Comparison of ENCODE assay signal across 9 mouse cellular contexts in genomic region chr9:50700921-50701691, GRCm38 (mm10). TPM values are rescaled to one million over a fixed set of nuclear protein-coding genes. Genes with fewer than 3 reads are reported as not detected.
A peak's percentile ranks its signal among the peaks of the same experiment; 100 is the strongest.
DNase-seq lines count a peak whose midpoint lies in the region; TF ChIP-seq lines count a peak whose summit lies in the region.
"Had no signal": no experiment of that assay in that cellular context is flagged by ENCODE, and none has a peak within 500 bp of the region (broad histone marks: within the 10 kb centered on the region; RNA-seq: fewer than 3 reads in every experiment).

No protein-coding gene starts in this region.

- peaks cover 13% of the 10 kb centered on the region for H3K4me1 ChIP-seq in small intestine, adult 2 months (ENCODE audit: control insufficient read depth, insufficient read depth, insufficient read length, low read length)
- peaks cover 38% of the 10 kb centered on the region for H3K4me1 ChIP-seq in hindbrain, embryonic 10.5 days (replicated peaks)

- peak; percentile 45 for DNase-seq in adrenal gland, postnatal 14 days
- DNase-seq in adrenal gland, postnatal 4 days (ENCODE audit: low spot score in 2 of 2) = no peak
- peak; percentile 22 to 24 for DNase-seq in urinary bladder, adult 18-20 months (ENCODE audit: low spot score in 2 of 2)
- no peak for DNase-seq in urinary bladder, postnatal 10 days (ENCODE audit: low spot score)
- peak; percentile 73 for DNase-seq in large intestine, adult 2 months (ENCODE audit: low read depth, low spot score)
- DNase-seq in thymus, postnatal 10 days (ENCODE audit: low spot score in 2 of 2) = no peak
- DNase-seq in hindbrain, embryonic 10.5 days (ENCODE audit: low spot score) = no peak

- peaks cover 22% of the 10 kb centered on the region for H3K27me3 ChIP-seq in small intestine, adult 2 months (ENCODE audit: control insufficient read depth, insufficient read depth, low read length)
- H3K27me3 ChIP-seq in hindbrain, embryonic 10.5 days (ENCODE audit: insufficient read depth, poor library complexity, severe bottlenecking) = peaks cover 39% of the 10 kb centered on the region

- H3K4me3 ChIP-seq in small intestine, adult 2 months (ENCODE audit: low read depth, low read length) = no peak overlapping the region
- no peak overlapping the region for H3K4me3 ChIP-seq in hindbrain, embryonic 10.5 days
- H3K4me3 ChIP-seq: neural tube, embryonic 13.5 days had no signal

- TF ChIP-seq POLR2A in small intestine, adult 2 months (IDR thresholded peaks at IDR 0.05; ENCODE audit: low read depth, low read length) = no peak

- H3K27ac ChIP-seq in small intestine, adult 2 months (ENCODE audit: insufficient read depth, low read depth, low read length) = 0 out of 2 replicates have a peak overlapping the region, but pooled peaks have one; percentile 18
- no peak overlapping the region for H3K27ac ChIP-seq in hindbrain, embryonic 10.5 days
- H3K27ac ChIP-seq: neural tube, embryonic 13.5 days had no signal

- no peaks in the 10 kb centered on the region for H3K36me3 ChIP-seq in small intestine, adult 2 months (ENCODE audit: control insufficient read depth, insufficient read depth, low read length)
- peaks cover 25% of the 10 kb centered on the region for H3K36me3 ChIP-seq in hindbrain, embryonic 10.5 days

- no peak for TF ChIP-seq CTCF in small intestine, adult 2 months (IDR thresholded peaks at IDR 0.05; ENCODE audit: extremely low read depth, insufficient read length, insufficient replicate concordance, low read depth, low read length)

- no peaks in the 10 kb centered on the region for H3K9me3 ChIP-seq in hindbrain, embryonic 10.5 days
- H3K9me3 ChIP-seq: neural tube, embryonic 13.5 days had no signal

- WGBS in large intestine, adult 2 months = 25% methylated on average over 11 of the region's 11 CpGs
- WGBS in small intestine, adult 2 months = 40% methylated on average over 11 of the region's 11 CpGs
- 71% methylated on average over 11 of the region's 11 CpGs for WGBS in hindbrain, embryonic 10.5 days

RNA-seq across cellular contexts. Expression of gene Dixdc1, which starts 38.2 kb away (rescaled TPM):
- 8.4 and 9.5 TPM in 2 replicates for total RNA-seq in adrenal gland, postnatal 14 days (2021)
- total RNA-seq in adrenal gland, postnatal 4 days (2021) = 10 to 100 TPM; 16.0 to 19.7 TPM
- 0.84 and 1.5 TPM in 2 replicates for polyA plus RNA-seq in large intestine, adult 2 months (2012; rRNA removed)
- 0.57 and 0.75 TPM in 2 replicates for polyA plus RNA-seq in small intestine, adult 2 months (2012; rRNA removed)
- polyA plus RNA-seq in hindbrain, embryonic 10.5 days (2016; fragmentation: Nextera tagmentation; extraction: Ambion mirVana) = 21.4 and 21.8 TPM in 2 replicates

RNA-seq across cellular contexts. Expression of gene Dlat, which starts 41.5 kb away (rescaled TPM):
- total RNA-seq in adrenal gland, postnatal 14 days (2021) = 252 and 279 TPM in 2 replicates
- 100 to 1,000 TPM; 117 to 122 TPM for total RNA-seq in adrenal gland, postnatal 4 days (2021)
- polyA plus RNA-seq in large intestine, adult 2 months (2012; rRNA removed) = 11.7 and 21.1 TPM in 2 replicates
- polyA plus RNA-seq in small intestine, adult 2 months (2012; rRNA removed) = 5.3 and 10.2 TPM in 2 replicates
- 43.9 and 53.9 TPM in 2 replicates for polyA plus RNA-seq in hindbrain, embryonic 10.5 days (2016; fragmentation: Nextera tagmentation; extraction: Ambion mirVana)

RNA-seq across cellular contexts. Expression of gene 2310030G06Rik, which starts 45.2 kb away (rescaled TPM):
- total RNA-seq in adrenal gland, postnatal 14 days (2021) = 6.6 and 6.9 TPM in 2 replicates
- 10 to 100 TPM; 11.2 to 11.4 TPM for total RNA-seq in adrenal gland, postnatal 4 days (2021)
- polyA plus RNA-seq in large intestine, adult 2 months (2012; rRNA removed) = 21.3 and 24.2 TPM in 2 replicates
- 7.6 and 15.0 TPM in 2 replicates for polyA plus RNA-seq in small intestine, adult 2 months (2012; rRNA removed)
- 1.5 and 2.5 TPM in 2 replicates for polyA plus RNA-seq in hindbrain, embryonic 10.5 days (2016; fragmentation: Nextera tagmentation; extraction: Ambion mirVana)

RNA-seq across cellular contexts. Expression of gene Cryab, which starts 50.0 kb away (rescaled TPM):
- 21.4 and 29.2 TPM in 2 replicates for total RNA-seq in adrenal gland, postnatal 14 days (2021)
- 10 to 100 TPM; 47.8 to 84.1 TPM for total RNA-seq in adrenal gland, postnatal 4 days (2021)
- 53.5 and 62.6 TPM in 2 replicates for polyA plus RNA-seq in large intestine, adult 2 months (2012; rRNA removed)
- 16.7 and 23.1 TPM in 2 replicates for polyA plus RNA-seq in small intestine, adult 2 months (2012; rRNA removed)
- 6.6 and 7.5 TPM in 2 replicates for polyA plus RNA-seq in hindbrain, embryonic 10.5 days (2016; fragmentation: Nextera tagmentation; extraction: Ambion mirVana)

RNA-seq across cellular contexts. Expression of gene Hspb2, which starts 51.0 kb away (rescaled TPM):
- 1.5 and 1.9 TPM in 2 replicates for total RNA-seq in adrenal gland, postnatal 14 days (2021)
- total RNA-seq in adrenal gland, postnatal 4 days (2021) = 1 to 10 TPM; 4.8 to 7.6 TPM
- 12.7 and 15.0 TPM in 2 replicates for polyA plus RNA-seq in large intestine, adult 2 months (2012; rRNA removed)
- polyA plus RNA-seq in small intestine, adult 2 months (2012; rRNA removed) = 3.5 and 7.6 TPM in 2 replicates
- 0.65 and 0.71 TPM in 2 replicates for polyA plus RNA-seq in hindbrain, embryonic 10.5 days (2016; fragmentation: Nextera tagmentation; extraction: Ambion mirVana)

Comparison
In these comparisons a context has a peak if more than half of its experiments do, and no peak if none do; other contexts are left out.
1. DNase-seq: peak in adrenal gland, postnatal 14 days (single experiment), urinary bladder, adult 18-20 months (2 of 2) and large intestine, adult 2 months (single experiment); none in adrenal gland, postnatal 4 days (0 of 2), urinary bladder, postnatal 10 days (single experiment), thymus, postnatal 10 days (0 of 2) and hindbrain, embryonic 10.5 days (single experiment).